Mouse (Mus musculus) liver, embryonic 14 days (tissue): ENCODE measurements around the gene Krtap3-2. TPM values are rescaled to one million over a fixed set of nuclear protein-coding genes. Genes with fewer than 3 reads are reported as not detected.

Experiments
- polyA plus RNA-seq: library from polyadenylated mRNA; depleted of rRNA; stranded (reverse); fragments of >200 nt; gene quantifications from 2 replicates; pipeline ENCODE4 v1.2.3, GENCODE M21; 2012; rRNA removed

Gene Krtap3-2
- not detected in 2 replicates for polyA plus RNA-seq

DNA sequence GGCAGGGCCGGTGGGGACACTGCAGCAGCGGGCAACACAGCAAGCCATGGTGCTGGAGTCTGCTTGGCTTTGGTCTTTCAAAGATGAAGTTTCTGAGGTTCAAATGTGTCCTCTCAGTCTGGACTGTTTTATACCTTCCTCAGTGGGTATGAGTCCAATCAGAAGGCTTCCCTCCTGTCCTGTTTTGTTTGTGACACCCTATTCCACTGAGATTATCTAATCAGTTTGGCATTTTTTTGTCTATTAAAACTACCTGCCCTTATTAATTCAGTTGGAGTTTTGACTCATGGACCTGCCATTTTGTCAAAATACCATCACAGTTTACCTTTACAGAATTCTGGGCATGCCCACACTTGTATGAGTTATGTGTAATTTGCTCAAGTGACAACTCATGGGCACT lies at the start of gene Krtap3-2:
Gene Krtap3-2, minus strand, starts transcription at position 101 of the 400 bp plus-strand sequence.

DNA sequence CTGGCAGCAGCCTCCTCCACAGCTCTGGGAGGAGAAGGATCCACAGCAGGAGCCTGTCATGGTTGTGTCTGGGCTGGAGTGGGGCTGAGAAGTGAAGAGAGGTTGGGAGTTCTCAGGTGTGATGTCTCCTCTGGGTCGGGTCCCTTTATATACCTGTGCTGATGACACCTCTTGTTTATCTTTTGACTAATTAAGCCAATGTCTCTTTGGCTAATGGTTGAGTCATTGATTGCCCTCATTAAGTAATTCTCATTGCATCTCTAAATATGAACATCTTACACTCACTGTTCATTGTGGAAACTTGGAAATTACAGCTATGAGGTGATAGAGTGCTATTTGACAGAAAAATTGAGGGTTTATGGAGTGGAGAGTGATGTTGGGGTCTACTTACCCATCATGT lies 46.6 kb upstream of the Krtap3-2 start, which contains the start of gene Gm11938:
Gene Gm11938, minus strand, starts transcription at position 101 of the 400 bp plus-strand sequence.

DNA sequence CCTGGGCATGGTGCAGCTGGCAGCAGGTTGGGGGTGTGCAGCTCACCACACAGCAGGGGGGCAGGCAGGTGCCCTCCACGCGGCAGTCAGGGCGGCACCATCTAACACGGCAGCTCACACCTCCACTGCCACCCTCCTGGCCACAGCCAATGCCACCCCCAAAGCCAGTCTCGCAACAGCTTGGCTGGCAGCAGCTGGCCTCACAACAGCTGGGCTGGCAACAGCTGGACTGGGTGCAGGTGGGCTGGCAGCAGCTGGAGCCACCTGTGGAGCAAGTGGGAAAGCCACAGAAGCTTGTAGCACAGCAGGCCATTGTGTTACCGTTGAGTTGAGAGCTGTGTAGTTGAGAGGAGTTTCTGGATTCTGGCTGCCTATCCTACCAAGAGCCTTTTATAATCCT lies 41.1 kb upstream of the Krtap3-2 start, which contains the start of gene Krtap9-3:
Gene Krtap9-3, minus strand, starts transcription at position 364 of the 400 bp plus-strand sequence.

DNA sequence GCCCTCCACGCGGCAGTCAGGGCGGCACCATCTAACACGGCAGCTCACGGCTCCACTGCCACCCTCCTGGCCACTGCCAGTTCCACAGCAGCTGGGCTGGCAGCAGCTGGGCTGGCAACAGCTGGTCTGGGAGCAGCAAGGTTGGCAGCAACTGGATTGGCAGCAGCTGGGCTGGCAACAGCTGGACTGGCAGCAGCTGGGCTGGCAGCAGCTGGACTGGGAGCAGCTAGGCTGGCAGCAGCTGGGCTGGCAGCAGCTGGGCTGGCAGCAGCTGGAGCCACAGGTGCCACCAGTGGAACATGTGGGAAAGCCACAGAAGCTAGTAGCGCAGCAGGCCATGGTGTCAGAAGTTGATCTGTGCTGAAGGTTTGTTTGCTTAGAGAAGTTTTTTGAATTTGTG lies 34.3 kb upstream of the Krtap3-2 start, which contains the start of gene Krtap1-3:
Gene Krtap1-3, minus strand, starts transcription at position 359 of the 400 bp plus-strand sequence.

DNA sequence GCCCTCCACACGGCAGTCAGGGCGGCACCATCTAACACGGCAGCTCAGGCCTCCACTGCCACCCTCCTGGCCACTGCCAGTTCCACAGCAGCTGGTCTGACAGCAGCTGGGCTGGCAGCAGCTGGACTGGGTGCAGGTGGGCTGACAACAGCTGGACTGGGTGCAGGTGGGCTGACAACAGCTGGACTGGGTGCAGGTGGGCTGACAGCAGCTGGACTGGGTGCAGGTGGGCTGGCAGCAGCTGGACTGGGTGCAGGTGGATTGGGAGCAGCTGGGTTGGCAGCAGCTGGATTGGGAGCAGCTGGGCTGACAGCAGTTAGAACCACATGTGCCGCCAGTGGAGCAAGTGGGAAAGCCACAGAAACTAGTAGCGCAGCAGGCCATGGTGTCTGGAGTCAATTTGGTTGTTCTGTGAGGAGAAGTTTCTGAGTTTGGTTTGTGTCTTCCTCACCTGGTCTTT lies 26.6 kb upstream of the Krtap3-2 start, which contains the start of gene Krtap1-4:
Gene Krtap1-4, minus strand, starts transcription at position 410 of the 460 bp plus-strand sequence.

DNA sequence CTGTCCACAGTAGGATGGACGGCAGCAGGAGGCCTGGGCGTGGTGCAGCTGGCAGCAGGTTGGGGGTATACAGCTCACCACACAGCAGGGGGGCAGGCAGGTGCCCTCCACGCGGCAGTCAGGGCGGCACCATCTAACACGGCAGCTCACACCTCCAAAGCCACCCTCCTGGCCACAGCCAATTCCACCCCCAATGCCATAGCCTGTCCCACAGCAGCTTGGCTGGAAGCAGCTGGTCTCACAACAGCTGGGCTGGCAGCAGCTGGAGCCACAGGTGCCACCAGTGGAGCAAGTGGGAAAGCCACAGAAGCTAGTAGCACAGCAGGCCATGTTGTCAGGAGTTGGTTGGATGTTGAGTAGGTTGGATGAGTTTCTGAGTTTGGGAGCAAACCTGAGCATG lies 24.0 kb upstream of the Krtap3-2 start, which contains the start of gene Krtap1-5:
Gene Krtap1-5, minus strand, starts transcription at position 381 of the 400 bp plus-strand sequence.

DNA sequence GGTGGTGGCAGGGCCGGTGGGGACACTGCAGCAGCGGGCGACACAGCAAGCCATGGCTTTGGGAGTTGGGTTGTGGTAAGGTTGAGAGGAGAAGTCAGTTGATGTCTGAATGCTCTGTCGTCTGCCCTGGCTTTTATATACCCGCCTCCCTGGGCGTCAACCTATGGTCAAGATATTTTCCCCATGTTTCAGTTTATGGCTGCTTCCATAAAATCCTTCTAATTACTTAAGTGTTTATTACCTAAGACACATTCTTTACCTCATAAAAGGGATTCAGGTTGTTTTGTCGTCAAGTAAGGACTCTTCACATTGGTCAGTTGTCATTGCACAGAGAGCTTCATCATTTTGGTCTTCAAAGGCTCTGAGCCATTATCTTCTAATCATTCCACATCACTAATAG lies 9.9 kb upstream of the Krtap3-2 start, which contains the start of gene Krtap3-1:
Gene Krtap3-1, minus strand, starts transcription at position 101 of the 400 bp plus-strand sequence.

DNA sequence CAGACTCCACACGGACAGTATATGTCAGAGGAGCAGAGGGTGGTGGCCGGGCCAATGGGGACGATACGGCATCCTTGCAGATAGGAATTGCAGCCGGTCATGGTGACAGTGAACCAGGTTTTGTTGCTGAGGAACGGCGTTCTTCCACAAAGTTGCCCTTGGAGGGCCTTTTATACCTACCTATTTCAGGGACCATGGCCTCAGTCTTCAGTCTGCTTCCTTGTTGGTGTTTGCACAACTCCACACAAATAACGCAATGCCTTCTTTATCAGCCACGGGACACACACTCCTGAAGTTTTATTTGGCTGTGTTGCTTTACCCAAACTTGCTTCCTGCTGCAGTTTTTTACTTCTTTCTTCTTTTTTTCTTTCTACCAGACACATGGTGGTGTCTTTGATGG lies 2.7 kb upstream of the Krtap3-2 start, which contains the start of gene Gm11939:
Gene Gm11939, minus strand, starts transcription at position 101 of the 400 bp plus-strand sequence.

DNA sequence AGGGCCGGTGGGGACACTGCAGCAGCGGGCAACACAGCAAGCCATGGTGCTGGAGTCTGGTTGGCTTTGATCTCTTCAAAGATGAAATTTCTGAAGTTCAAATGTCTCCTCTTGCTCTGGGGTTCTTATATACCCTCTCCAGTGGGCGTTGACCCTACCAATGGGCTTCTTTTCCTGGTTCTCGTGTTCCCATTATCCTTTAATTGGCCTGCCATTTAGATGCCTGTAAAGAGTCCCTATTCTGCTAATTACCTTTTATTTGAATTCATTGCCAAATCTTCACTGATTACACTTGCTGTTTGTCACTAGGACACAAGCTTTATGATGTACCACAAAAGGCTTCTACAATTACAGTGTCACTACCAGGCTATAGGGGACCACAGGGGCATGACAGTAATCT lies 5.9 kb downstream of the Krtap3-2 start, which contains the start of gene Krtap3-3:
Gene Krtap3-3, minus strand, starts transcription at position 101 of the 400 bp plus-strand sequence.

DNA sequence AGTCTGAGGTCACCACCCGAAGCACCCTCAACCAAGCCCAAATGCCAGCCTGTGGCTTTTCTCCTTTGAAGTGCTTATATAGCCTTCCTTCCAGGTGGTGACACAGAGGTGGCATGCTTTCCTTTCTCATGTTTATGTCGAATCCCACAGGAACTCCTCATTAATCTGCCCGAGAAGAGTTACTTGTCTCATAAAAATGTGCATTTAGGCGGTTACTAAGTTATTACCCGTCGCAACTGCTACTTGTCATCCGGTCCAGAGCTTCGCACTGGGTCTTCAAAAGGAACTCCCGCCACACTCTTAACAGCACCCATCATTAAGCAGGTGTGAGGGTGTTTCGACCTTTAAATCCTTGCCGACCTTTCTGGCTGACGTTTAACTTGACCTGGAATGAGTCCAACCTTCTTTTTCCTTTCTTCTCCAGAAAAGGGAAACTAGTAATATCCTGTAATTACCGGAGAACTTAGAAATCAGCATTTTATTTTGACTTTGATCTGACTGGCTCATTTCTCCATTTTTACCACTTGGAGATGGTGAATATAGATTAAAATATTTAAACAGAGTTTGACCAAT lies 35.3 kb downstream of the Krtap3-2 start, which contains the start of gene Krt39:
Gene Krt39, minus strand, starts transcription at position 51 of the 573 bp plus-strand sequence.

Other genes with a start within 250 kb of the Krtap3-2 start
- gene Krt25, start 233.9 kb downstream of the Krtap3-2 start, polyA plus RNA-seq = 0.01 TPM in 1 of 2 replicates, not detected in the other
- not detected in 2 replicates for gene Krt26, start 218.9 kb downstream of the Krtap3-2 start, polyA plus RNA-seq
- not detected in 2 replicates for gene Krt27, start 205.7 kb downstream of the Krtap3-2 start, polyA plus RNA-seq
- gene Krt28, start 181.9 kb downstream of the Krtap3-2 start, polyA plus RNA-seq = 0.06 TPM in 1 of 2 replicates, not detected in the other
- gene Krt10, start 167.5 kb downstream of the Krtap3-2 start, polyA plus RNA-seq = 1.2 and 1.3 TPM in 2 replicates
- gene Krt12, start 134.6 kb downstream of the Krtap3-2 start, polyA plus RNA-seq = 0.03 and 0.05 TPM in 2 replicates
- gene Krt20, start 118.7 kb downstream of the Krtap3-2 start, polyA plus RNA-seq = 16.0 and 17.2 TPM in 2 replicates
- gene Krt23, start 63.7 kb downstream of the Krtap3-2 start, polyA plus RNA-seq = 0.40 and 0.45 TPM in 2 replicates
- not detected in 2 replicates for gene Krt39, start 35.5 kb downstream of the Krtap3-2 start, polyA plus RNA-seq
- gene Krt40, start 13.7 kb downstream of the Krtap3-2 start, polyA plus RNA-seq = not detected in 2 replicates
- gene Krtap3-3, start 6.0 kb downstream of the Krtap3-2 start, polyA plus RNA-seq = not detected in 2 replicates
- gene Gm11939, start 2.6 kb upstream of the Krtap3-2 start, polyA plus RNA-seq = not detected in 2 replicates
- gene Krtap3-1, start 9.8 kb upstream of the Krtap3-2 start, polyA plus RNA-seq = not detected in 2 replicates
- not detected in 2 replicates for gene Krtap1-5, start 24.2 kb upstream of the Krtap3-2 start, polyA plus RNA-seq
- gene Krtap1-4, start 26.8 kb upstream of the Krtap3-2 start, polyA plus RNA-seq = not detected in 2 replicates
- not detected in 2 replicates for gene Krtap1-3, start 34.5 kb upstream of the Krtap3-2 start, polyA plus RNA-seq
- gene Krtap9-3, start 41.3 kb upstream of the Krtap3-2 start, polyA plus RNA-seq = not detected in 2 replicates
- gene Gm11938, start 46.5 kb upstream of the Krtap3-2 start, polyA plus RNA-seq = not detected in 2 replicates
- gene Gm11937, start 53.3 kb upstream of the Krtap3-2 start, polyA plus RNA-seq = not detected in 2 replicates
- gene Krtap2-4, start 58.0 kb upstream of the Krtap3-2 start, polyA plus RNA-seq = not detected in 2 replicates
- gene Gm11562, start 63.6 kb upstream of the Krtap3-2 start, polyA plus RNA-seq = not detected in 2 replicates
- gene Krtap4-1, start 71.4 kb upstream of the Krtap3-2 start, polyA plus RNA-seq = not detected in 2 replicates
- gene Krtap4-2, start 78.2 kb upstream of the Krtap3-2 start, polyA plus RNA-seq = not detected in 2 replicates
- gene Krtap4-7, start 87.2 kb upstream of the Krtap3-2 start, polyA plus RNA-seq = not detected in 2 replicates
- gene Gm11555, start 93.4 kb upstream of the Krtap3-2 start, polyA plus RNA-seq = not detected in 2 replicates
- gene Gm11563, start 102.1 kb upstream of the Krtap3-2 start, polyA plus RNA-seq = not detected in 2 replicates
- gene Krtap4-6, start 109.1 kb upstream of the Krtap3-2 start, polyA plus RNA-seq = not detected in 2 replicates
- not detected in 2 replicates for gene Gm14190, start 133.9 kb upstream of the Krtap3-2 start, polyA plus RNA-seq
- gene Gm14180, start 177.4 kb upstream of the Krtap3-2 start, polyA plus RNA-seq = not detected in 2 replicates
- not detected in 2 replicates for gene Gm11595, start 216.1 kb upstream of the Krtap3-2 start, polyA plus RNA-seq
- not detected in 2 replicates for gene Krtap4-8, start 223.9 kb upstream of the Krtap3-2 start, polyA plus RNA-seq
- not detected in 2 replicates for gene Krtap4-9, start 228.3 kb upstream of the Krtap3-2 start, polyA plus RNA-seq
- not detected in 2 replicates for gene Gm11596, start 236.6 kb upstream of the Krtap3-2 start, polyA plus RNA-seq
- gene Gm11569, start 242.1 kb upstream of the Krtap3-2 start, polyA plus RNA-seq = not detected in 2 replicates
- gene Gm11554, start 247.6 kb upstream of the Krtap3-2 start, polyA plus RNA-seq = not detected in 2 replicates